Mouse (Mus musculus) gastrocnemius, adult 2 months (tissue): Measurements from ENCODE around the gene Olfr374. TPM values are rescaled to one million over a fixed set of nuclear protein-coding genes. Genes with fewer than 3 reads are reported as not detected.

Experiments
- DNase-seq: peaks from one replicate; pipeline ENCODE4 v3.0.0; 2022
- H3K27ac ChIP-seq: fragments of 200-600 bp; 2 replicates; pipeline ENCODE4 v1.8.1; 2022; ENCODE audit warnings: mild to moderate bottlenecking
- H3K4me3 ChIP-seq: fragments of 200-600 bp; 2 replicates; pipeline ENCODE4 v1.8.1; 2022; ENCODE audit warnings: mild to moderate bottlenecking, moderate library complexity
- CTCF ChIP-seq: fragments of 200-600 bp; IDR thresholded peaks from 2 replicates; pipeline ENCODE4 v1.8.1; 2022; ENCODE audit warnings: antibody characterized with exemption, mild to moderate bottlenecking, moderate library complexity
- intact Hi-C: fragments of 180-260 bp; cut with DNase I; formaldehyde crosslinking; loops from one replicate; pipeline ENCODE4 v1.15.1; 2025
- total RNA-seq, 2 experiments: library from RNA; stranded (reverse); gene quantifications; 2 replicates each; pipeline ENCODE4 v1.2.3; 2021

Olfr374 gene
- total RNA-seq, 2 experiments from 2014 or later: not detected

DNA sequence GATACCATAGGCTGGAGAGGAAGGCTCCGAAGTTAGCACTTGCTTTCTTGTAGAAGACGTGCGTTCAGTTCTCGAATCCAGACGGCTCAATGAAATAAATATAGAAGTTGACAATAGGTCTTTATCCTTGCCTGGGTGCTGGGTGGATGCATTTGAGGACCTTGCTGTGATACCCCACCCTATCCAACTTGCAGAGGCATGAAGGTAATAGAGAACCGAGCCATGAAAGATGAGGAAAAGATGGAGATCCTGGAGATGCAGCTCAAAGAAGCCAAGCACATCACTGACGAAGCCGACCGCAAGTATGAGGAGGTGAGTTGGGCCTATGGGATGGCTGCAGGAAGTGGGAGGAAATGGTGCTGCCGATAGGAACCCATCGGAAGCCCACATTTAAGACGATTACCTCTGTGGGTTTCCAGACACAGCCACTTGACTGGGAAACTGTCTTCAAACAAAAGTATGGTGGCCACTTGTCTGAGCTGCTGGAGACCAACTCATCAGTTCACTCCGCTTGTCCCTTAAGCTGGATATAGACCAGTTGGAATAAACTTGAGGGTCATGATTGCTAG lies 36.5 kb downstream of the Olfr374 start:
- no peak overlapping the region for H3K27ac ChIP-seq
- no peak for TF ChIP-seq CTCF
- no peak for DNase-seq
- intact Hi-C loops: no loop called here
- no peak overlapping the region for H3K4me3 ChIP-seq

DNA sequence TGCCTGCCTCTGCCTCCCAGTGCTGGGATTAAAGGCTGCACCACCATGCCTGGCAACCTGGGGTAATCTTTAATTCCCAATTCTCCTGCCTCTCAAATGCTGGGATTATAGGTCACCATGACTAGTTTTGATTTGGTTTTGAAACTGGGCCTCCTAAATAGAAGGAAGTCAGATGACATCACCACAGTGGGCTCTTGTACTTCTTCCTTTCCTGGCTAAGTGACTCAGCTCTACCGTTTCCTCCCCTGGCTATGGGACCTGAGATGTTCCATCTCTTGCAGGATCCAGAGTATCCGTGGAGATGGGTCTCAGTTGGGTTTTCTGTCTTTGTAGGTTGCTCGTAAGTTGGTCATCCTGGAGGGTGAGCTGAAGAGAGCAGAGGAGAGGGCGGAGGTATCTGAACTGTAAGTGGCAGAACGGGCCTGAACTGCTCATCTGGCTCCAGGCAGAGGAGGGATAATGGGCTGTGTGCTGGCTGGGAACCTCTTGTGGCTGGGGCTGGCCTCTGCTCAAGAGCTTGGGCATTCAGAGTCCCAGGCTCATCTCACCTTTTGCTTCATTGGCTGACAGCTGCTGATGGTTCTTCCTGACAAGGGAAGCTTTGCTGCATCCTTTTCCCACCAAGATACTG lies 37.6 kb downstream of the Olfr374 start:
- DNase-seq: no peak
- no peak for TF ChIP-seq CTCF
- Histone ChIP-seq H3K4me3 (no peak overlapping the region), H3K27ac (no peak overlapping the region)
- intact Hi-C loops: no loop called here

DNA sequence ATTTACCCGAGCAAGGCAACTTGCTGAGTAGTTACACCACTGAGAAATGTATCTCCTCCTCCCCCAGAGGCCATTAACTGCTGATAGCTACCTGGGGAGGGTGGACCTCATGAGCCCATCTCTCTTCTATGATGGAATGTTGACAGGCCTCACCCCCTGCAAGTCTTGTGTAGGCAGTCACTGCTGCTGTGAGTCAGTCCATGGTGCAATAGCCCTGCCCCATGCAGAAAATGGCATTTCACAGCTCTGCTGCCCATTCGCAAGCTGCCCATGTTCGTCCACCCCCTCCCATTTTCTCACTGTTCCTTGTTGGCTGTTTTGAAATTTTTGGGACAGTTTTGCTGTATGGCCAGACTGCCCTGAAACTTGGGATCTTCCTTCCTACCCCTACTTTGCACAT lies 38.7 kb downstream of the Olfr374 start:
- Histone ChIP-seq H3K4me3 (no peak overlapping the region), H3K27ac (no peak overlapping the region)
- TF ChIP-seq CTCF: no peak
- no peak for DNase-seq
- intact Hi-C loops: no loop called here

DNA sequence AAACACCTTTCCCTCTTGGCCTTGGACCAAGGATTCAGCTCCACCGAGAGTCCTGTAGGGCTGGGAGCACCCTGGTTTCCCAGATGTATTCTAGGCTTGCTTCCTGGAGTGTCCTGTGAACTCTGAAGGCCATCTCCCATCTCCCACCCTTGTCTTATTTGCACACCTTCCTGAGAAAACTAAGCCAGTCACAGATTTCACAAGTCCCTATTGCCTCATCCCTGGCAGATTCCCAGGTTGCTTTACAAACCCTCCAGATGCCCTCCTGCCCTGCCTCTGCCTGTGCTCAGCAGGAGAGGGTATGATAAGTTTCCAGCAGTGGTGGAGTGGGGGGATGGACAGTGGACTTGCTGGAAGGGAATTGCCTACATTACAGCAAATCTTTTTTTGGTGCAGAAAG lies 39.2 kb downstream of the Olfr374 start:
- Histone ChIP-seq H3K4me3 (no peak overlapping the region), H3K27ac (peak overlapping the region; percentile 24; the same call in 1 of the 2 replicates)
- intact Hi-C loops: no loop called here
- no peak for TF ChIP-seq CTCF
- DNase-seq: no peak

DNA sequence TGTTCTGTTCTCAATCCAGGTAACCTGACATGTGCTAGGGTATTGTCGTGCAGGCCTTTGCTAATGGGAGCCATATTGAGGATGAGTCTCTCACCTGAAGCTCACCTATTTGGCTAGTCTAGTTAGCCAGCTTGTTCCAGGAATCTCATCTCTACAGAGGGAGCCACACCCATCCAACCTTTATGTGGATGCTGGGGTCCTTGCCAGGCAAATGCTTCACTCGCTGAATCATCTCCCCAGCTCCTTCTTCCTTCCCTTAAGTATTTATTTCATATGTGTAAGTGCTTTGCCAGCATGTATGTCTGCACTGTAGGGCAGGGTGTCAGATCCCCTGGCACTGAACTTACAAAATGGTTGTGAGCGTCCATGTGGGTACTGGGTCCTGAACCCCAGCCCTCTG lies 39.7 kb downstream of the Olfr374 start:
- no peak for DNase-seq
- H3K27ac ChIP-seq: peak overlapping the region; percentile 46; the same call in 1 of the 2 replicates
- no peak overlapping the region for H3K4me3 ChIP-seq
- no peak for TF ChIP-seq CTCF
- intact Hi-C loops: no loop called here

DNA sequence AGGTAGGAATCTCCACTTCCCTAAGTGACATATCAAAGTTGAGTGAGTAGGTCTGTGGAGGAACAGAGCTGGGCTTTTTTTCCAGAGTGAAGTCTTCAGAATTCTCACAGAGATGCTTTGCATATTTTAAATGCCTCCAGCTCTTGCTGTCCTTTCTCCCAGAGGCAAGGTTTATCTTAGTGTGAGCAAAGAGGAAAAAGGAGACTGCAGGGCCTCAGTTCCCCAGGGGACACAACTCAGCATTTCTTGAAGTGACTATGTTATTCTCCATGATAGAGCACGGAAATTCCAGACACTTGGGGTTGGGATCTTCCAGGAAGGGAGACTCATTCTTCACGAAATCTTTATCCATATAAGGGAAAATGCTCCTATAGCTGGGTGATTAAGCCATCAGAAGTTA lies 40.4 kb downstream of the Olfr374 start:
- intact Hi-C loops: no loop called here
- no peak for TF ChIP-seq CTCF
- Histone ChIP-seq H3K27ac (peak overlapping the region; percentile 46), H3K4me3 (no peak overlapping the region)
- no peak for DNase-seq

DNA sequence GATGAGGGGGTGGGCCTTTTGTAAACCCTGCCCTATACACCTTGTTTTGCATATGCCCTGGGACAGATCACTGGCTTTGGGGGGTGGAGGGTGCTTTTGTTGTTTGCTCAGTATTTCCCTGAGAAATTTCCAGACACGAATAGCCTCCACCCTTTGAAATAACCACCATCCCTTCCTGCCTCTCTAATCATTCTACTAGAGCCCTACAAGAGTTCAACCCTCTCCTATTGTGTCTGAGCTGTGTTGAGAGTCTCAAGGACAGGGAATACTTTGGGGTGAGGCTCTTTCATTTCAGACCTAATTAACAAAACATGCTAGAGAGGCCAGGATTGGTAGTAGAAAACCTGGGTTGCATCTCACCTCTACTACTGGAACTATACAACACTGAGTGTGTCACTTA lies 42.2 kb downstream of the Olfr374 start:
- intact Hi-C loops: no loop called here
- Histone ChIP-seq H3K4me3 (no peak overlapping the region), H3K27ac (no peak overlapping the region)
- no peak for DNase-seq
- no peak for TF ChIP-seq CTCF

DNA sequence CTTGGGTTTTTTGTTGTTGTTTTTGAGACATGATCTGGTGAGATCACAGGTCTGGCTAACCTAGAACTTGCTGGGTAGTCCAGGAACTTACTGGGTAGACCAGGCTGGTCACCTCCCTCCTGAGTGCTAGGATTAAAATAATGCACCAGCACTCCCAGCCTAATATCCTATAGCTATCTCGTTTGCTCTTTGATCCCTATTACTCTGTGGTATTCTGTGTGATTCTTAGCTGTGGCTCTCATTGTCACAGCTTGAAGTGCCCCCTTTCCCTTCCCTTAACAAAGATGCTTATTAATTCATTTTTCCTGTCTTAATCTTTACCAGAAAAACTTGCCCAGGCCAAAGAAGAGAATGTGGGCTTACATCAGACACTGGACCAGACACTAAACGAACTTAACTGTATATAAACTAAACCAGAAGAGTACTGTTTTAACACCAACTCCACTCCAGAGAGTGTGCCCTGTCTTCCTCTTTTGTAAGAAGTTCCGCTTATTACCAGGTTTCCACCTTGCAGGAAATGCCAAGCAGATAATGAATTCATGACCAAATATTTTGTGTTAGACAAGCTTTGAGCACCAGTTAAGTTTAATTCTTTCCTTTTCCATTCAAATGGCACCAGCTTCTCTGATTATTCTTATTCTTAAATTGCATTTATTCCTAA lies 44.7 kb downstream of the Olfr374 start:
- H3K27ac ChIP-seq: no peak overlapping the region; the same call in 1 of the 2 replicates
- TF ChIP-seq CTCF: no peak
- no peak for DNase-seq

DNA sequence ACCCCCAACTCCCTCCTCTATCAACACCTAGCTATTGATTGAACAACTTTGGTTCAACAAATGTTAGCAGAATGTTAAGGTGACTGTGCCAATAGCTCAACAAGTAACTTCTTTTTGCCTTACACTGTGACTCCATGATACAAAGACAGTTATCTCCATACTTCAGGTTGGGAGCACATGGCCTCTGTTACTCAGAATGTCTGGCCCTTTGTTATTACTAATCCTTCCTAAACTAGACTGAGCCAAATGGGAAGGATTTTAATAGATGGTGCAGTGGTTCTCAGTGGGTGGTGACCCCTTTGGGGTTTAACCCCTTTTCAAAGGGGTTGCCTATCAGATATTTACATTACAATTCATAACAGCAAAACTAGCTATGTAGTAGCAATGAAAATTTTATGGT lies 46.5 kb downstream of the Olfr374 start:
- intact Hi-C loops: no loop called here
- no peak for TF ChIP-seq CTCF
- H3K27ac ChIP-seq: peak overlapping the region; percentile 2; the same call in 1 of the 2 replicates
- no peak for DNase-seq
- H3K4me3 ChIP-seq: no peak overlapping the region

More for the DNA sequence above, 44.7 kb downstream of the Olfr374 start:
- intact Hi-C loops: no loop called here
- H3K4me3 ChIP-seq: no peak overlapping the region

DNA sequence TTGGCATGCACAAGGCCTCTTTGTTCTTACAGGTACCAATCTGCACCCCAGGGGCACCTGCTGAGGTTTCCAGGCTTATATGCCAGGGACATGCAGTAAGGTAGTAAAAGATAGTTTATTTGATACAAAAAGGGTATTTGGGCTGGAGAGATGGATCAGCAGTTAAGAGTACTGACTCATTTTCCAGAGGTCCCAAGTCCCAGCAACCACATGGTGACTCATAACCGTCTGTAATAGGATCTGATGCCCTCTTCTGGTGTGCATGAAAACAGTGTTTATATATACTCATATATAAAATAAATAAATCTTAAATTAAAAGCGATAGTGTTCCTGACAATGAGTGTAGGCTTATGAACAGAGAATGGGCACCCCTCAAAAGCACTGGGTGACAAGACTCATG lies 51.3 kb downstream of the Olfr374 start:
- Histone ChIP-seq H3K4me3 (no peak overlapping the region), H3K27ac (no peak overlapping the region)
- TF ChIP-seq CTCF: no peak
- DNase-seq: no peak
- intact Hi-C loops: no loop called here

DNA sequence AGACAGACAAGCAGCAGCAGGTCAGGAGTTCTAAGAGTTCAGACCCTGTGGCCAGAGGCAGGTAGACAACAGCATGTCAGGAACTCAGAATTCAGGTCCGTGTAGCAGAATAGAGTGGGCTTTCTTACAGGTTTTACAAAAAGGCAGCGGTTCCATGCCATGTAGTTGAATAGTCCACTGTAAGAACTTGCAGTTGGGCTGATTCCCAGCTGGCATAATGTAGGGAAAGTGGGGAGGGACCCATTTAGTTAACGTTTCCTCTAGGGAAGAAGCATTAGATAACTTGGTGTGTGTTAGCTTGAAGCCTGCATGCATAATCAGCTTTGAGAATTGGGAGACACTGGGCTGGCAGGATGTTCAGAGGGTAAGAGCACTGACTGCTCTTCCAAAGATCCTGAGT lies 51.9 kb downstream of the Olfr374 start:
- Histone ChIP-seq H3K27ac (no peak overlapping the region), H3K4me3 (no peak overlapping the region)
- intact Hi-C loops: no loop called here
- no peak for DNase-seq
- TF ChIP-seq CTCF: no peak

DNA sequence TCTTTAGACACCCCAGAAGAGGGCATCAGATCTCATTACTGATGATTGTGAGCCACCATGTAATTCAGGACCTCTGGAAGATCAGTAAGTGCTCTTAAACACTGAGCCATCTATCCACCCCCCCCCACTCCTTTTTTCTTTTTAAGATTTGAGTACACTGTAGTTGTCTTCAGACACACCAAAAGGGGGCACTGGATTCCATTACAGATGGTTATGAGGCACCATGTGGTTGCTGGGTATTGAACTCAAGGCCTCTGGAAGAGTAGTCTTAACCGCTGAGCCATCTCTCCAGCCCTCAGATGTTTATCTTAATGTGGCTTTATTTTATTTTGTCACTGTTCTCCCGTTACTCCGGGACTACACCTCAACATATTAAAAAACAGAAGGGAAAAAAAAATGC lies 53.2 kb downstream of the Olfr374 start:
- H3K27ac ChIP-seq: no peak overlapping the region; the same call in 1 of the 2 replicates
- intact Hi-C loops: loop anchor here (5.0 kb wide), 1 partner anchor 82 kb away; the partner anchor contains the start of gene Ap1m1
- TF ChIP-seq CTCF: no peak
- DNase-seq: no peak
- H3K4me3 ChIP-seq: peak overlapping the region; percentile 92
